Mouse (Mus musculus) G1E (cell line): ENCODE data around the gene Il17c. TPM values are rescaled to one million over a fixed set of nuclear protein-coding genes. Genes with fewer than 3 reads are reported as not detected.

ENCODE experiments used
- ATAC-seq: 2 replicates; pipeline ENCODE4 v1.8.0; 2016; ENCODE audit warnings: mild to moderate bottlenecking; ENCODE audit not compliant: insufficient number of reproducible peaks, poor library complexity, low FRiP score, severe bottlenecking; ENCODE audit errors: extremely low read depth
- DNase-seq: peaks from one replicate; pipeline ENCODE4 v3.0.0; 2012; ENCODE audit warnings: low spot score
- H3K27me3 ChIP-seq: 2 replicates; pipeline ENCODE4 v1.6.1; 2012; ENCODE audit warnings: mild to moderate bottlenecking, low read length, inconsistent platforms; ENCODE audit not compliant: insufficient read depth
- H3K36me3 ChIP-seq: replicated peaks from 2 replicates; pipeline ENCODE3; 2012; ENCODE audit warnings: mild to moderate bottlenecking, inconsistent platforms
- H3K4me1 ChIP-seq: 2 replicates; pipeline ENCODE4 v1.6.1; 2012; ENCODE audit warnings: low read depth, low read length, inconsistent platforms, mixed read lengths; ENCODE audit not compliant: insufficient read depth
- H3K4me3 ChIP-seq: 2 replicates; pipeline ENCODE4 v1.5.1; 2012; ENCODE audit warnings: low read depth, mild to moderate bottlenecking, inconsistent platforms, low read length, moderate library complexity, mixed read lengths
- H3K9me3 ChIP-seq: replicated peaks from 2 replicates; pipeline ENCODE4 v1.6.1; 2012; ENCODE audit warnings: inconsistent platforms
- CTCF ChIP-seq: IDR thresholded peaks from 2 replicates; pipeline ENCODE4 v1.5.1; 2012; ENCODE audit warnings: low read depth, low read length, inconsistent platforms, mixed read lengths
- GATA1 ChIP-seq: IDR thresholded peaks from 2 replicates; pipeline ENCODE4 v1.6.1; 2012; ENCODE audit warnings: borderline replicate concordance, low read length, inconsistent platforms, mixed read lengths
- GATA2 ChIP-seq: IDR thresholded peaks from 2 replicates; pipeline ENCODE4 v1.6.1; 2012; ENCODE audit warnings: low read depth, low read length, inconsistent platforms, borderline replicate concordance
- POLR2AphosphoS5 ChIP-seq: IDR thresholded peaks from 2 replicates; pipeline ENCODE4 v1.6.1; 2012; ENCODE audit warnings: low read depth, low read length, inconsistent platforms; ENCODE audit not compliant: insufficient replicate concordance
- TAL1 ChIP-seq: conservative IDR thresholded peaks from 2 replicates; pipeline ENCODE4 v1.6.1; 2012; ENCODE audit warnings: low read depth, low read length, inconsistent platforms, mixed read lengths
- polyA plus RNA-seq: library from polyadenylated mRNA; stranded (reverse); fragments of >175 nt; gene quantifications from 2 replicates; pipeline ENCODE4 v1.2.3, GENCODE M21; 2012
- total RNA-seq, 2 experiments: library from RNA; stranded (forward) in 1 of 2; stranded (reverse) in 1 of 2; fragments of 200-1000 nt in 1 of 2; fragments of >200 nt in 1 of 2; fragmentation: Nextera tagmentation in 1 of 2; gene quantifications; 2 replicates each; pipeline ENCODE4 v1.2.3; 2014 to 2017

The Il17c gene
- total and polyA plus RNA-seq, 3 experiments: not detected

DNA sequence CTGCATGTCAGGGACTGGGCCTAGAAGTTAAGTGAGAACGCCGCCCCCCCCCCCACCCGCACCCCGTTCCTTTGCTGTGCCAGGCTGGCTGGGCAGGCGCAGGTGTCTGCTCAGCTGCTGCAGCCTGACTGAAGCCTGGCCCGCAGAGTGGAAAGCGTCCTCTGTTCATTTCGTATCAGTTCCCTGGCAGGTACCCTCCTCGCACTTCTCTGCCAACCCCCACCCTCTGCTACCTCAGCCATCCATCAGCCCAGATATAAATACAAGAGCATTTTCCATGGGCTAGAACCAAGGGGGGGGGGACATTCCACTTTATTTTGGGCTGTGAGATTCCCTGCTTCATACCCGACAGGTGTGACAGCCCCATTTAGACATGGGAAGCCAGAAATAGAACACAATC, 30.3 kb downstream of the Il17c start:
- H3K4me3 ChIP-seq: no peak overlapping the region
- no peaks in the 10 kb centered on the region for H3K9me3 ChIP-seq
- H3K36me3 ChIP-seq: no peaks in the 10 kb centered on the region
- H3K27me3 ChIP-seq: peaks cover 85% of the 10 kb centered on the region
- ATAC-seq (no peak), DNase-seq (no peak)
- TF ChIP-seq POLR2AphosphoS5 (no peak), GATA1 (no peak), CTCF (no peak)
- peaks cover 5% of the 10 kb centered on the region; the same call in 1 of the 2 replicates for H3K4me1 ChIP-seq

DNA sequence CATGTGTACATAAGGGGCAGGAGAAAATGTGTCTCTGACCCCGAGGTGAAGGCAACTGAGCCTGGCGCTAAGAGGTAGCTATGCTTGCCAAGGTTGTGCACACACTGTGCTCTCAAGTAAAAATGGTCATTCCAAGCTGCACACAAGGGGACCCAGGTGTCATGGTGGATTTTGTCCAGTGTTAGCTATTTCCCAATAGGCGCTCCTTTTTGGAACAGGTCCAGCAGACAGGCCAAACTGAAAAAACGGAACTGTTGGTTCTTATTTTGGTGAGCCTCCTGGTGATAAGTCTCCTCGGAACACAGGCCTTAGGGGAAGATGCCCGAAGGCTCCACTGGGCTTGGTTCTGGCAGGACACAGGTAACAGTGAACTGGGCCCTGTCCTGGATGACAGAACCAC, 32.6 kb downstream of the Il17c start:
- DNase-seq (no peak), ATAC-seq (no peak)
- TF ChIP-seq GATA1 (no peak), POLR2AphosphoS5 (no peak), CTCF (no peak), TAL1 (no peak), GATA2 (no peak)
- H3K27me3 ChIP-seq: peaks cover 83% of the 10 kb centered on the region
- H3K9me3 ChIP-seq: no peaks in the 10 kb centered on the region
- H3K4me3 ChIP-seq: no peak overlapping the region
- H3K4me1 ChIP-seq: peaks cover 4% of the 10 kb centered on the region; the same call in 1 of the 2 replicates
- no peaks in the 10 kb centered on the region for H3K36me3 ChIP-seq

DNA sequence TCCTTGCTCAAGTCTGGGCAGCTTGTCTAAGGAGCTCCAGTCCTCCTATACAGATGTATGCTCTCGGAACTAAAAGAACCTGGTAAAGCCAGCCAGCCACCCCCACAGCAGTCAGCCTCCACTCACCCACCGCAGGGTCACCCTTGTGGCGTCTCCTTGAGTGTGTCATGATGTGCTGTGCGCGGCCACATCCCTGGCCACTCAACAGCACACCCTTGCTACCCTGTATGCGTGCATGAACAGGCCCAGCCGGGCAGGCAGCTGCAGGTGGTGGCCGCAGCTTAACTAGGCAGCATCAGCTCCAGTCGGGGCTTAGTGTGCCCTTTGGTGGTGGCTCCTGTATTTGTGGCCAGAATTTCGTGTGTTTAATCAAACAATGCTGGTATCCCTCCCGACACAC, 35.4 kb downstream of the Il17c start:
- ATAC-seq (no peak), DNase-seq (no peak)
- no peak overlapping the region for H3K4me3 ChIP-seq
- no peaks in the 10 kb centered on the region for H3K36me3 ChIP-seq
- H3K4me1 ChIP-seq: peaks cover 26% of the 10 kb centered on the region
- TF ChIP-seq GATA2: no peak
- TF ChIP-seq GATA1: no peak
- no peak for TF ChIP-seq CTCF
- no peak for TF ChIP-seq POLR2AphosphoS5
- TF ChIP-seq TAL1: no peak
- no peaks in the 10 kb centered on the region; the same call in 1 of the 2 replicates for H3K9me3 ChIP-seq
- H3K27me3 ChIP-seq: peaks cover 92% of the 10 kb centered on the region

DNA sequence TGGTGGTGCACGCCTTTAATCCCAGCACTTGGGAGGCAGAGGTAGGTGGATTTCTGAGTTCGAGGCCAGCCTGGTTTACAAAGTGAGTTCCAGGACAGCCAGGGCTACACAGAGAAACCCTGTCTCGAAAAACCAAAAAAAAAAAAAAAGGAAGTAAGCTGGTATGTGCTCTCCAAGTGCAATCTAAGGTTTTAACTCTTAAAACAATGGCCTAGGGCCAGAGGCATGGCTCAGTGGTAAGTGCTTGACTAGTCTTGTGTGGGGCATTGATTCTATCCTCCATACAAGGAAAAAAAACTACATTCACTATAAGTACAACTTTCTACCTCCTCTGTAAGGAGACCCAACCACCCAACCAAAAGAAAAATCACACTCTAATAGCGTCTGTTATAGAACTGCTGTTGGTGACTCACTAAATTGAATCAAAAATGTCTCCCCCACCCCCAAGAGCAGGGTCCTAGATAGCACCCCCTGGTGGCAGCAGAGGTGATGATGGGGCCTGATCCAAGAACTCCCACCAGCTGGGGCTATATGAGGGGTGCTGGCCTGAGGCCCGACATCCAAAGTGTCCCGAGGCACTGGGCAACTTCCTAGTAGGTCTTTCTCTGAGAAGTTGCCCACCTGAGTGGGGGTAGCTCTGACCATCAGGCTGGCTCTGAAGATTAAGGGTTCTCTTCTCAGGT, 37.5 kb downstream of the Il17c start:
- Histone ChIP-seq H3K4me1 (peaks cover 41% of the 10 kb centered on the region), H3K36me3 (no peaks in the 10 kb centered on the region), H3K4me3 (no peak overlapping the region), H3K9me3 (no peaks in the 10 kb centered on the region; the same call in 1 of the 2 replicates), H3K27me3 (peaks cover 91% of the 10 kb centered on the region)
- TF ChIP-seq CTCF (no peak), POLR2AphosphoS5 (no peak)
- DNase-seq: no peak
- no peak for ATAC-seq

DNA sequence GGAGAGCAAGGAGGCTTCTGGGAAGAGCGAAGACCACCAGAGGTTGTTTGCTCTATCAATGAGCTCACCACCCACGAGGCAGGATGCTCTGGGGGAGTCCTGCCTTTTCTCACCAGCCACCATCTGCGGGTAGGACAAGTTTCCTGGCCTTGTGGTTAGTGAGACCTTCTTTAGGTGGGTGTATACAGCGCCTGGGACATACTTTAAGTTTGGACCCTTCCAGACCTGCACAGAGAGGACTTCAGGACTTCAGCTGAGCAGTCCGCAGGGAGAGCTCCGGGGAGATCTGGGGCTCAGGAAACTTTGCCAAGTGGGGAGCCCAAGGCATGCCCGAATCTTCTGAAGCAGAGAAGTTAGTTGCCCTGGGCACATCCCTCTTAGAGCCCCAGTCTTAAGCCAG, 38.2 kb downstream of the Il17c start:
- peaks cover 85% of the 10 kb centered on the region for H3K27me3 ChIP-seq
- ATAC-seq (no peak), DNase-seq (no peak)
- no peak for TF ChIP-seq GATA1
- TF ChIP-seq CTCF: no peak
- no peak for TF ChIP-seq TAL1
- no peak for TF ChIP-seq GATA2
- TF ChIP-seq POLR2AphosphoS5: no peak
- H3K36me3 ChIP-seq: peaks cover 1% of the 10 kb centered on the region
- H3K4me1 ChIP-seq: peaks cover 46% of the 10 kb centered on the region
- H3K9me3 ChIP-seq: no peaks in the 10 kb centered on the region; the same call in 1 of the 2 replicates
- no peak overlapping the region; the same call in 1 of the 2 replicates for H3K4me3 ChIP-seq

DNA sequence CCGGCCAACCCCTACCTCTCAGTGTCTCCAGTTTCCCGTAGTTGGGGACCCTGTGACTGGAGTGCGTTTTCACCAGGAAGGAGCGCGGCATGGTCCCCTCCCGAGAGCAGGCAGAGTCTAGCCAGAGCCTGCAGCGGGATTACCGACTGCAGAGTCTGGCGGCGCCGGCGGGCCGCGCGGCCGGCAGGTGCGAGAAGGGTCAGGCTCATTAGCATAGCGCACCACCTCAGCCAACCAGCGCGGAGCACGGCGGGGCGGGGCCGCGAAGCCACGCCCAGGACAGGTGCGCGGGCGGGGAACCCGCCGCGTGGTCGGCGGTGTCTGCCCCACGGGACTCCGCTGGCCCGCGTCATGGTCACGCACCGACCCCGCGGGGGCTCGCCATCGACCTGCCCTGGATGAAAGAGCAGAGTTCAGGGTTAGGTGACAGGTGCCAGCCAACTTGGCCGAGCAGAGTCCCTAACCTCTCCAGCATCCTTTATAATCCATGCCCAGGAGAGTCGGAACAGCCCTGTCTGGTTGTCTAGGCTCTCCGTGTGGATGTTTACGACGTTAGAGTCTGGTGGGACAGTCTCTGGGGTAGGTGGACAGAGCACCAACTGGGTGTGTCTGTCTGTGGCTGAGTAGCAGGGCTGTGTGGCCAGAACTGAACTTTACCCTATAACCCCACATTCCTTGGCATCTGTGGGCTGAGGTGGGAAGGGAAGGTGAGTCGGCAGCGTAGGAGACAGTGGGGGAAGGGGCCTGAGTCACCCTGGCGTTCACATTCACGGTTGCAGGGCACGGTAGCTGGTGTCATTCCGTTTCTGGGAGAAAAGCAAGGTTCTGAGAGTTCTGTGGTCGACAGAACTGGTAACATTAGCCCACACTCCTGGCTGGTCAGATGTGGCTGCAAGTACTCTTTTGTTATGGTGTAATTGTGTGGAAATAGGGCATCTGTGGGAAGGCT, 39.0 kb downstream of the Il17c start, which contains the start of gene Snai3:
Gene Snai3 (minus strand): TSS at position 210 of the 949 bp plus-strand sequence.
- no peaks in the 10 kb centered on the region; the same call in 1 of the 2 replicates for H3K9me3 ChIP-seq
- H3K27me3 ChIP-seq: peaks cover 76% of the 10 kb centered on the region
- ATAC-seq: no peak
- peak within 1 kb of the TSS; percentile 48; the same call in 1 of the 2 replicates for H3K4me3 ChIP-seq
- peaks cover 52% of the 10 kb centered on the region for H3K4me1 ChIP-seq
- H3K36me3 ChIP-seq: peaks cover 9% of the 10 kb centered on the region
- no peak for DNase-seq
- TF ChIP-seq POLR2AphosphoS5 (no peak), CTCF (no peak), GATA2 (no peak), TAL1 (no peak), GATA1 (no peak)
